23 mouse cellular contexts compared by ENCODE assay signal in the genomic region with DNA sequence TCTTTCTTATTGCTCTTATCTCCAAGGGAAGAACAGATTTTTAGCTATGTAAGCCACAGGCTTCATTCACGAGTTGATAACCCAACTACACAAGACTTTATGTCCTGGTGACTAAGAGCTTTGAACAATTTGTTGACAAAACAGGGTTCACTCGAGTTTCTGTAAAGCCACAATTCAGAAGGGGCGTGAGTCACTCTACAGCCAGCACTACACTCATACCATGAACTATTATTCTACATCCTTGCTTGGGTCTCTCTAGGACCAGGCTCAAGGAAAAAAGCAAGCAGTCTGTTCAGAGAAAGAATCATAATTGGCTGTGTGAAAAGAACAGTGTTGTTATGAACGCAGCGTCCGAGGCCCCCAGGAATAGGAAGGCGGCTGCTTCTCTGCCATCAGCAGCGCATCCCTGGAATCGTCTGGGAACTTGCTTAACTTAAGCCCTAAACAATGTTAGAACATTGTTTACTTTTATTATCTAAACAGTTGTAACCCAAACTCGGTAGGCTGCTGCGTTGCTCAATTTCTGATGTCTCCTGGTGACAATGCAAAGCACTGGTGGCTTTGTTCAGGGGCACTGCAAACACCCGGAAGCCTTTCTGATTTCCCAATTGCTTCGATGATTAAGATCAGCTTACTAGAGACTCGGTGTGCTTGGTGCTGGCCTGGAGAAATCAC. TPM values are rescaled to one million over a fixed set of nuclear protein-coding genes. Genes with fewer than 3 reads are reported as not detected.
DNase-seq lines count a peak whose midpoint lies in the region; ATAC-seq and TF ChIP-seq lines count a peak whose summit lies in the region.
"Had no signal": no experiment of that assay in that cellular context is flagged by ENCODE, and none has a peak within 500 bp of the region (broad histone marks: within the 10 kb centered on the region; RNA-seq: fewer than 3 reads in every experiment).

No protein-coding gene starts in this region.

- H3K9me3 ChIP-seq in intestine, embryonic 14.5 days (ENCODE audit: control insufficient read depth, low read length): no peaks in the 10 kb centered on the region
- H3K9me3 ChIP-seq in intestine, postnatal 0 days (ENCODE audit: control insufficient read depth): no peaks in the 10 kb centered on the region
- H3K9me3 ChIP-seq in midbrain, embryonic 15.5 days: no peaks in the 10 kb centered on the region
- no peaks in the 10 kb centered on the region for H3K9me3 ChIP-seq in midbrain, embryonic 11.5 days (ENCODE audit: control insufficient read depth, low read length)
- H3K9me3 ChIP-seq: forebrain, embryonic 13.5 days; kidney, embryonic 15.5 days; limb, embryonic 13.5 days; megakaryocyte, embryonic 14.5 days had no signal

- H3ac ChIP-seq in myocyte (ENCODE audit: control insufficient read depth, insufficient read length): no peak overlapping the region

- H3K4me2 ChIP-seq in intestine, embryonic 14.5 days (ENCODE audit: low read length): peak overlapping the region; percentile 23
- H3K4me2 ChIP-seq in intestine, postnatal 0 days (replicated peaks; ENCODE audit: low read depth): no peak overlapping the region; the same call in 1 of the 2 replicates
- no peak overlapping the region for H3K4me2 ChIP-seq in midbrain, embryonic 15.5 days
- H3K4me2 ChIP-seq in midbrain, embryonic 11.5 days: no peak overlapping the region
- peak overlapping the region; percentile 78 for H3K4me2 ChIP-seq in myocyte (ENCODE audit: low read depth)
- H3K4me2 ChIP-seq: forebrain, embryonic 13.5 days; kidney, embryonic 15.5 days; limb, embryonic 13.5 days had no signal

- no peak overlapping the region for H3K9ac ChIP-seq in intestine, embryonic 14.5 days (ENCODE audit: low read length)
- H3K9ac ChIP-seq in intestine, postnatal 0 days (ENCODE audit: low read depth, low read length): no peak overlapping the region
- no peak overlapping the region for H3K9ac ChIP-seq in midbrain, embryonic 15.5 days
- no peak overlapping the region for H3K9ac ChIP-seq in midbrain, embryonic 11.5 days (ENCODE audit: low read length)
- H3K9ac ChIP-seq: forebrain, embryonic 13.5 days; kidney, embryonic 15.5 days; limb, embryonic 13.5 days; liver, embryonic 14.5 days had no signal

- DNase-seq in intestine, embryonic 14.5 days (ENCODE audit: low spot score): no peak
- DNase-seq in midbrain, embryonic 11.5 days (ENCODE audit: low spot score, missing footprints): no peak
- no peak for DNase-seq in kidney, postnatal 14 days
- no peak for DNase-seq in layer of hippocampus, adult 9-11 months
- DNase-seq: adrenal gland, adult 2 months; cerebellum, adult 9-10 months; gastrocnemius, postnatal 10 days; heart, adult 2 months; retina, postnatal 1 day; right cerebral cortex, postnatal 4 days; thymus, postnatal 25 days had no signal

- peak overlapping the region; percentile 5; the same call in 1 of the 2 replicates for H3K27ac ChIP-seq in intestine, embryonic 14.5 days (ENCODE audit: low read depth)
- no peak overlapping the region for H3K27ac ChIP-seq in intestine, postnatal 0 days (ENCODE audit: low read depth, low read length)
- H3K27ac ChIP-seq in midbrain, embryonic 15.5 days: no peak overlapping the region
- H3K27ac ChIP-seq in midbrain, embryonic 11.5 days (ENCODE audit: low read depth, low read length): no peak overlapping the region
- H3K27ac ChIP-seq: forebrain, embryonic 13.5 days; heart, adult 2 months; kidney, embryonic 15.5 days; limb, embryonic 13.5 days; liver, embryonic 14.5 days had no signal

- 21% methylated on average over 14 of the region's 14 CpGs for WGBS in intestine, embryonic 14.5 days
- 23% methylated on average over 14 of the region's 14 CpGs for WGBS in intestine, postnatal 0 days
- 52% methylated on average over 14 of the region's 14 CpGs for WGBS in midbrain, embryonic 15.5 days
- WGBS in midbrain, embryonic 11.5 days: 67% methylated on average over 14 of the region's 14 CpGs

- H3K27me3 ChIP-seq in intestine, embryonic 14.5 days (replicated peaks; ENCODE audit: control insufficient read depth, insufficient read depth, low read length): no peaks in the 10 kb centered on the region
- H3K27me3 ChIP-seq in intestine, postnatal 0 days (replicated peaks; ENCODE audit: control insufficient read depth, insufficient read depth, low read length): no peaks in the 10 kb centered on the region
- H3K27me3 ChIP-seq in midbrain, embryonic 15.5 days (replicated peaks): no peaks in the 10 kb centered on the region
- no peaks in the 10 kb centered on the region for H3K27me3 ChIP-seq in midbrain, embryonic 11.5 days (ENCODE audit: control insufficient read depth, insufficient read depth, low read length)
- H3K27me3 ChIP-seq in myocyte (ENCODE audit: control insufficient read depth, insufficient read depth, insufficient read length): no peaks in the 10 kb centered on the region
- H3K27me3 ChIP-seq: forebrain, embryonic 13.5 days; kidney, embryonic 15.5 days; limb, embryonic 13.5 days; megakaryocyte, embryonic 14.5 days had no signal

- H3K36me3 ChIP-seq in intestine, embryonic 14.5 days (ENCODE audit: control insufficient read depth, insufficient read depth, low read length): no peaks in the 10 kb centered on the region
- H3K36me3 ChIP-seq in intestine, postnatal 0 days (ENCODE audit: control insufficient read depth, insufficient read depth): no peaks in the 10 kb centered on the region
- H3K36me3 ChIP-seq in midbrain, embryonic 15.5 days (replicated peaks): no peaks in the 10 kb centered on the region
- H3K36me3 ChIP-seq in midbrain, embryonic 11.5 days (ENCODE audit: control insufficient read depth, insufficient read depth, low read length): no peaks in the 10 kb centered on the region
- H3K36me3 ChIP-seq in myocyte (ENCODE audit: control insufficient read depth, insufficient read depth): no peaks in the 10 kb centered on the region
- H3K36me3 ChIP-seq: kidney, embryonic 15.5 days; limb, embryonic 13.5 days had no signal

- ATAC-seq in intestine, embryonic 14.5 days (replicated peaks; ENCODE audit: low FRiP score, low TSS enrichment, low read depth): no peak
- no peak for ATAC-seq in intestine, postnatal 0 days
- ATAC-seq in midbrain, embryonic 15.5 days (replicated peaks): peak; percentile 39; the same call in 1 of the 2 replicates
- no peak for ATAC-seq in midbrain, embryonic 11.5 days (ENCODE audit: low FRiP score)
- ATAC-seq: forebrain, embryonic 13.5 days had no signal

- no peak for TF ChIP-seq POLR2A in myocyte (IDR thresholded peaks at IDR 0.05; ENCODE audit: insufficient read length, low read depth)

- H3K79me2 ChIP-seq in myocyte (ENCODE audit: control insufficient read depth, insufficient read depth): no peaks in the 10 kb centered on the region

- H3K4me3 ChIP-seq in intestine, embryonic 14.5 days (ENCODE audit: low read depth, low read length): no peak overlapping the region
- no peak overlapping the region for H3K4me3 ChIP-seq in intestine, postnatal 0 days (ENCODE audit: low read depth, low read length)
- no peak overlapping the region for H3K4me3 ChIP-seq in midbrain, embryonic 15.5 days
- no peak overlapping the region for H3K4me3 ChIP-seq in midbrain, embryonic 11.5 days (ENCODE audit: low read depth, low read length)
- peak overlapping the region; percentile 2 for H3K4me3 ChIP-seq in myocyte
- H3K4me3 ChIP-seq: forebrain, embryonic 13.5 days; heart, adult 2 months; kidney, embryonic 15.5 days; limb, embryonic 13.5 days; megakaryocyte, embryonic 14.5 days had no signal

- no peak for TF ChIP-seq CTCF in intestine, postnatal 0 days (IDR thresholded peaks at IDR 0.05; ENCODE audit: low read depth)

- no peaks in the 10 kb centered on the region; the same call in 1 of the 2 replicates for H3K4me1 ChIP-seq in intestine, embryonic 14.5 days (replicated peaks; ENCODE audit: control insufficient read depth, insufficient read depth, low read length)
- H3K4me1 ChIP-seq in intestine, postnatal 0 days (replicated peaks; ENCODE audit: control insufficient read depth, insufficient read depth, low read length): no peaks in the 10 kb centered on the region
- H3K4me1 ChIP-seq in midbrain, embryonic 15.5 days: no peaks in the 10 kb centered on the region
- no peaks in the 10 kb centered on the region for H3K4me1 ChIP-seq in midbrain, embryonic 11.5 days (ENCODE audit: control insufficient read depth, insufficient read depth, low read length)
- H3K4me1 ChIP-seq: kidney, embryonic 15.5 days; limb, embryonic 13.5 days had no signal

TF ChIP-seq in myocyte, 11 proteins besides CTCF, POLR2A, EP300 and RAD21:
- TF ChIP-seq E2F4 (IDR thresholded peaks at IDR 0.05; ENCODE audit: insufficient read depth): no peak
- no peak for TF ChIP-seq REST (IDR thresholded peaks at IDR 0.05; ENCODE audit: insufficient read depth, insufficient read length)
- TF ChIP-seq MYOG (IDR thresholded peaks at IDR 0.05; ENCODE audit: control insufficient read depth in 1 of 3, insufficient read depth in 1 of 3, insufficient read length in 2 of 3, low read depth in 2 of 3): no peak
- TF ChIP-seq USF1 (IDR thresholded peaks at IDR 0.05; ENCODE audit: low read depth): no peak
- no peak for TF ChIP-seq TCF12 (IDR thresholded peaks at IDR 0.05; ENCODE audit: insufficient read depth, poor library complexity, severe bottlenecking)
- TF ChIP-seq MYOD1 (IDR thresholded peaks at IDR 0.05; ENCODE audit: control insufficient read depth in 1 of 3, insufficient read length in 2 of 3, low read depth in 2 of 3): no peak
- TF ChIP-seq MAX (IDR thresholded peaks at IDR 0.05; ENCODE audit: low read depth): no peak
- TF ChIP-seq POLR2AphosphoS2 (IDR thresholded peaks at IDR 0.05; ENCODE audit: insufficient read length, low read depth): no peak
- no peak for TF ChIP-seq SRF (IDR thresholded peaks at IDR 0.05; ENCODE audit: control insufficient read depth, insufficient read length, low read depth)
- TF ChIP-seq CEBPB (IDR thresholded peaks at IDR 0.05; ENCODE audit: insufficient read depth, poor library complexity, severe bottlenecking): no peak
- no peak for TF ChIP-seq TCF3 (IDR thresholded peaks at IDR 0.05; ENCODE audit: insufficient read length, low read depth)
TF ChIP-seq in myocyte: peak in this region for 0.

RNA-seq across cellular contexts. Expression of gene Naa11, which starts 9.5 kb away (rescaled TPM):
- 0.22 and 0.32 TPM in 2 replicates for polyA plus RNA-seq in intestine, embryonic 14.5 days (2014; fragmentation: Nextera tagmentation; extraction: Ambion mirVana)
- polyA plus RNA-seq in intestine, postnatal 0 days (2015; fragmentation: Nextera tagmentation; extraction: Ambion mirVana): 0.03 TPM in 1 of 2 replicates, not detected in the other
- polyA plus RNA-seq in midbrain, embryonic 15.5 days (2015; fragmentation: Nextera tagmentation; extraction: Ambion mirVana): not detected in 2 replicates
- polyA plus RNA-seq in midbrain, embryonic 11.5 days (2014; fragmentation: Nextera tagmentation; extraction: Ambion mirVana): not detected in 2 replicates
- polyA plus RNA-seq in myocyte (2012; fragmentation: generic; extraction: Trizol): 0.02 TPM
- polyA plus RNA-seq: adrenal gland, adult 2 months; embryonic facial prominence, embryonic 11.5 days; heart, adult 2 months; hindbrain, embryonic 11.5 days; kidney, embryonic 15.5 days; large intestine, adult 2 months; limb, embryonic 13.5 days; liver, embryonic 14.5 days; neural tube, embryonic 11.5 days had no signal

Comparison
In these comparisons a context has a peak if more than half of its experiments do, and no peak if none do; other contexts are left out.
1. H3K4me2 ChIP-seq: peak in intestine, embryonic 14.5 days (single experiment) and myocyte (single experiment); none in intestine, postnatal 0 days (single experiment), midbrain, embryonic 15.5 days (single experiment) and midbrain, embryonic 11.5 days (single experiment).